Mouse (Mus musculus) layer of hippocampus, adult 2 months (tissue): ENCODE results near the gene Ppil6. TPM values are rescaled to one million over a fixed set of nuclear protein-coding genes. Genes with fewer than 3 reads are reported as not detected.

Experiments
- DNase-seq, 2 experiments: peaks; one replicate each; pipeline ENCODE4 v3.0.0; 2022; ENCODE audit warnings: low spot score in 2 of 2
- H3K27ac ChIP-seq: fragments of 200-600 bp; 2 replicates; pipeline ENCODE4 v1.8.1; 2022
- H3K4me3 ChIP-seq: fragments of 200-600 bp; 2 replicates; pipeline ENCODE4 v1.8.1; 2022; ENCODE audit warnings: mild to moderate bottlenecking
- CTCF ChIP-seq: fragments of 200-600 bp; conservative IDR thresholded peaks from 2 replicates; pipeline ENCODE4 v1.8.1; 2022; ENCODE audit warnings: antibody characterized with exemption, mild to moderate bottlenecking, moderate library complexity
- total RNA-seq, 2 experiments: library from RNA; stranded (reverse); gene quantifications; 2 replicates each; pipeline ENCODE4 v1.2.3; 2021

Ppil6 gene
- total RNA-seq, 2 experiments from 2014 or later = 7.8 to 9.7 TPM

DNA sequence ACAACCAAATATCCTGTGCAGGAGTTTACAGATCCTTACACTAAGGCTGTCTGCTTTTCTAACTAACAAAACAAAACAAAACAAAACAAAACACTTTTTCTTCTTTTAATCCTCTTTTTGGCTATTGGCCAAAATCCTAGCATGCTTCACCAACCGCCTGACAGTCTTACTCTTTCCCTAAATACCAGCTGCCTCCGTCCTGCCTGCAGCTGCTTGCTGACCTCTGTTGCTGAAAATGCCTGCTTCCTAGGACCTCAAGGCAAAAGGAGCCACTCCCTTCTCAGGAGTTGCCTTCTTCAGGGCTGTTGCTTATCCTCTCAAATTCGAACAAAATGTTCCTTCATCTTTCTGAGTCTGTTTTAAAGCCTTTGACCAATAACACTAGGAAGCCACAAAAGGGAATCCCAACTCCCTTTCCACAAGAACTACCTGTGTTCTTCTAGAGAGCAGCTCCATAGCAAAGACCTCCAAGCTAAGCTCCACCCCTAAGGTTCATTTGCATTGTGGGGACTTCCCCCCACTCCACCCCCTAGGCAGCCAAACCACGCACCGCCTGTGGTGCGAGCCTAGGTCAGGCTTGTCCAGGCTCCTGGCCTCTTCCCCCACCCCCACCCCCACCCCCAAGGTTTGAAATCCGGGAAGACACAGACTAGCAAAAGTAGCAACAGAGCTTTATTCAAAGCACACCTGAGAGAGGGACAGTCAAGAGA, 54.4 kb downstream of the Ppil6 start:
- Histone ChIP-seq H3K4me3 (no peak overlapping the region), H3K27ac (no peak overlapping the region)
- TF ChIP-seq CTCF = no peak
- DNase-seq = no peak

DNA sequence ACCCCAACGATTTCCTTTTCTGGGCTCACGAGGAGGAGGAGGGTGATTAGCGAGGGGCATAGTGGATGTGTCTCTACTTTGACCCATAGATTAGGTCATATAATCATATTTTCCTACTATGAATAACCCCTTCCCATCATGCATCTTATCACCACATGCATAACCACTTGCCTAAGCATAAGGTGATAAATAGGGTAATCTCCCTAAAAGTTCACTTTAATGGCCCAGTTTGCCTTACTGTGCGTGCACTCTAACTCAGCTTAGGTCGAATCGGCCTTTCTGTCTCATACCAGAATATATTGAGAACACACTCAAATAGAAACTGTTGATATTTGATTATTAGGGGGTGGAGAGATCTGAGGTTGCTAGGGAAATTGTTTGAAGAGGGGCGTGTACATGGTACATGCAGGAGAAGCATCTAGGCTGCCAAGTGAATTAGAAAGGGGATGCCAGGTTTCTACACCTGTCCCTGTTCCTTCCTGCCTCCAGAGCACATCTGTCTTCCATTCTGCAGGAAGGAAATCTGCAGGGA, 55.1 kb downstream of the Ppil6 start:
- no peak for TF ChIP-seq CTCF
- Histone ChIP-seq H3K27ac (no peak overlapping the region), H3K4me3 (no peak overlapping the region)
- no peak for DNase-seq

GRCm38 (mm10) chr10:41546396-41547165, 56.3 kb downstream of the Ppil6 start:
- DNase-seq = no peak
- no peak overlapping the region for H3K4me3 ChIP-seq

GRCm38 (mm10) chr10:41550711-41551110, 60.5 kb downstream of the Ppil6 start:
- Histone ChIP-seq H3K27ac (no peak overlapping the region), H3K4me3 (no peak overlapping the region)
- TF ChIP-seq CTCF = no peak
- no peak for DNase-seq

More at GRCm38 (mm10) chr10:41546396-41547165, 56.3 kb downstream of the Ppil6 start:
- TF ChIP-seq CTCF = no peak
- H3K27ac ChIP-seq = no peak overlapping the region

- Histone ChIP-seq H3K4me3 (no peak overlapping the region), H3K27ac (no peak overlapping the region)
- TF ChIP-seq CTCF = no peak
- no peak for DNase-seq
Observed at GRCm38 (mm10) chr10:41552319-41552718, 62.1 kb downstream of the Ppil6 start.

DNA sequence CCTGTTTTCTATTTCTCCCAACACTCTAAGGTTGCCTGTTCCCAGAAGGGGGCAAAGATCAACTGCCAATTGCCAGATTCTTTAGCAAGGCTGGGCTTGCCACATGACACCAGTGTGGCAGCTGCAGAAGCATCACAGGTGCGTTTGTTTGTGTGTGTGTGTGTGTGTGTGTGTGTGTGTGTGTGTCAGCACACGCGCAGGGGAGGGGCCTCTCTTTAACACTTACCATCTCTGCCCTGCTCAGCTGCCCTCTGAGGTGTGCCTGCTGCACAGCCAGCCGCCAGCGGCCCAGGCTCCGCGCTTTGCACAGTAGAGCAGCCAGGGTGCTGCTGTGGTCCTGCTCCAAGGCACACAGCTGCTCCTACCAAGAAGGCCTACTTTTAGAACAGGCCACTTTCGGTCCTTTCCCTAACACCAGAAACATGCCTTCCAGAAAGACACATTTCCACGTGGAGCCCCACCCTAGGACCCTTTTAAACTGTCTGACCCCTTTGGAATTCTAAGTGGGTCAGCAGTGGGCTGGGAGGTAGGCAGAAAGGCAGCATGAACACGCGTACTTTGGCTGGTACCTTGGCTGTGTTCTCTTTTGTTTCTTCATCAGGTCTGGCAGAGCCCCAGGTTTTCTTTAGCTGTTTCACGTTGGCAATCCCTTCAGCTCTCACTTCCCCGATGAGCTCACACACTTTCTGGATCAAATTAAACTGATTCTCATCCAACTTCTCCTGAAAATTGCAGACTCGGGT, 62.8 kb downstream of the Ppil6 start:
- Histone ChIP-seq H3K27ac (no peak overlapping the region), H3K4me3 (no peak overlapping the region)
- no peak for TF ChIP-seq CTCF
- peak in 1 of 2 experiments; percentile 29 for DNase-seq

DNA sequence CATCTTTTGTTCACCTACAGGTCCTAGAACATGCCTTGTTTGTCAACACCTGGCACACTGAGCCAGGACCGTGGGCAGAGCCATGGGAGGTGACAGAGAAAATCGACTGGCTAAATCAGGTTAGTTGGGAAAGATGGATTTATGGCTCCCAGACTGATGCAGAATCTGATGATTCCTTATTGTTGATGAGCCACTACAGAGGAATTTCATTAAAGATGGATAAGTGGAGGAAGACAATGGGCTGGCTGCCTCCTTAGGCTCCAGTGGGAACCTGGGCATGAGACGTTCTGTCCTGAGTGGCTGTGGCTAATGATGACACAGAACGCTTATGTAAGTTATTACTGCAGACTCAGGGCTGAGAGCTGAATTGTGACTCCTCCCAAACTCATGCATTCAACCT, 63.5 kb downstream of the Ppil6 start:
- no peak overlapping the region for H3K4me3 ChIP-seq
- no peak for TF ChIP-seq CTCF
- H3K27ac ChIP-seq = no peak overlapping the region
- no peak for DNase-seq

- TF ChIP-seq CTCF = no peak
- Histone ChIP-seq H3K4me3 (no peak overlapping the region), H3K27ac (no peak overlapping the region)
- DNase-seq = no peak
Observed at GRCm38 (mm10) chr10:41555081-41555480, 64.8 kb downstream of the Ppil6 start.

- no peak for DNase-seq
- no peak for TF ChIP-seq CTCF
- Histone ChIP-seq H3K27ac (no peak overlapping the region), H3K4me3 (no peak overlapping the region)
Observed at GRCm38 (mm10) chr10:41558401-41558800, 68.2 kb downstream of the Ppil6 start.

DNA sequence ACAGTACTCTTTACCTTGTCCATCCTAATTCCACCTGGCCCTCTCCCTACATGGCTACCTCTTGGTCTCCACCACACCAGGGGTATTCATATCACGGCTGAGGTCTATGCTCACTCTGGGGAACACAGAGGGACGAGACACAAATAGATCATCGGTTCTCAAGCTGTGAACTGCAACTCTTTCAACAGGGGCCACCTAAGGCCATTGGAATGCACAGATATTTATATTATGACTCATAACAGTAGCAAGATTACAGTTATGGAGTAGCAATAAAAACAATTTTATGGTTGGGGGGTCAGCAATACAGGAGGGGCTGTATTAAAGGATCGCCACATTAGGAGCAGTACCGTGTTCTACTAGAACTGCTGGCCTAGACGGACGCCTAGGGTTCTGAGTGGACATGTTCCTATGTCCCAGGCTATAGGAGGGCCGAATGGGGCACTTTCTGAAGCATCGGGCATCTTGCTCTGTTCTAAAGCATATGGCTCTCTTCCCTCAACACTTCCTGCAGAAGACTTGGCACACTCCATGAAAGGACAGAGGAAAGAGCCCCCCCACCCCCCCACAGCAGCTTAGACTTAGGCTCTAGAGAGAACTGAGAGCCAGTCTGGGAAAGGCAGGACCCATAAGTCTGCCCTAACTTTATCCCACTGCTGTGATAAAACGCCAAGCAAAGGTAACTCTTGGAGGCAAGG, 71.6 kb downstream of the Ppil6 start:
- Histone ChIP-seq H3K4me3 (no peak overlapping the region), H3K27ac (no peak overlapping the region)
- no peak for DNase-seq
- TF ChIP-seq CTCF = no peak

Other genes starting within 250 kb of the Ppil6 start
- 10 to 100 TPM; 34.5 to 35.9 TPM for gene Fig4, start 187.2 kb upstream of the Ppil6 start, total RNA-seq
- gene Ak9, start 186.5 kb upstream of the Ppil6 start, total RNA-seq = under 1 TPM; 0.12 to 0.20 TPM
- 10 to 100 TPM; 17.9 to 22.7 TPM for gene Zbtb24, start 40.1 kb upstream of the Ppil6 start, total RNA-seq
- 10 to 100 TPM; 18.5 to 19.2 TPM for gene Mical1, start 14.1 kb upstream of the Ppil6 start, total RNA-seq
- gene Smpd2, start 70 bp upstream of the Ppil6 start, total RNA-seq = 10 to 100 TPM; 17.8 to 23.7 TPM
- gene Cd164, start 29.0 kb downstream of the Ppil6 start, total RNA-seq = 10 to 100 TPM; 56.8 to 67.2 TPM
- 1 to 10 TPM in 1 of 2 experiments, under 1 TPM in 1; 0.91 to 1.6 TPM for gene Ccdc162, start 226.2 kb downstream of the Ppil6 start, total RNA-seq